Mouse (Mus musculus) bone marrow, adult 2 months (tissue): ENCODE results near the gene Necab3. TPM values are rescaled to one million over a fixed set of nuclear protein-coding genes. Genes with fewer than 3 reads are reported as not detected.

Experiments used
- H3K27ac ChIP-seq: fragments of 200-500 bp; 2 replicates; pipeline ENCODE4 v1.5.1; 2012; ENCODE audit warnings: low read depth, mild to moderate bottlenecking, control low read depth, inconsistent platforms, low read length; ENCODE audit not compliant: control insufficient read depth, poor library complexity, insufficient read depth
- H3K4me1 ChIP-seq: fragments of 200-500 bp; 2 replicates; pipeline ENCODE4 v1.6.1; 2011; ENCODE audit warnings: low read length; ENCODE audit not compliant: control insufficient read depth, insufficient read depth
- H3K4me3 ChIP-seq: fragments of 200-500 bp; replicated peaks from 2 replicates; pipeline ENCODE3; 2011; ENCODE audit warnings: mild to moderate bottlenecking, low read depth, low read length, control low read depth; ENCODE audit not compliant: control insufficient read depth
- CTCF ChIP-seq: fragments of 200-500 bp; IDR thresholded peaks from 2 replicates; pipeline ENCODE4 v1.5.1; 2011; ENCODE audit warnings: low read length, control low read depth; ENCODE audit not compliant: control insufficient read depth, insufficient read depth
- POLR2A ChIP-seq: fragments of 200-500 bp; IDR thresholded peaks from 2 replicates; pipeline ENCODE4 v1.6.1; 2011; ENCODE audit warnings: low read depth, mild to moderate bottlenecking, control low read depth, low read length, borderline replicate concordance; ENCODE audit not compliant: control insufficient read depth
- WGBS: fragments of 180-500 bp; shearing (Covaris S2); methylation state at CpG from one replicate; pipeline ENCODE4 v1.1.7; 2018; 5-methylcytosine and 5-hydroxymethylcytosine counted together
- polyA plus RNA-seq: library from polyadenylated mRNA; stranded (reverse); fragments of >200 nt; gene quantifications from 2 replicates; pipeline ENCODE4 v1.2.4, GENCODE M21; 2011; ENCODE audit warnings: low replicate concordance; ENCODE audit not compliant: missing spikeins, insufficient read depth, insufficient read length

The Necab3 gene
- polyA plus RNA-seq, 1 experiment = 5.3 TPM

DNA sequence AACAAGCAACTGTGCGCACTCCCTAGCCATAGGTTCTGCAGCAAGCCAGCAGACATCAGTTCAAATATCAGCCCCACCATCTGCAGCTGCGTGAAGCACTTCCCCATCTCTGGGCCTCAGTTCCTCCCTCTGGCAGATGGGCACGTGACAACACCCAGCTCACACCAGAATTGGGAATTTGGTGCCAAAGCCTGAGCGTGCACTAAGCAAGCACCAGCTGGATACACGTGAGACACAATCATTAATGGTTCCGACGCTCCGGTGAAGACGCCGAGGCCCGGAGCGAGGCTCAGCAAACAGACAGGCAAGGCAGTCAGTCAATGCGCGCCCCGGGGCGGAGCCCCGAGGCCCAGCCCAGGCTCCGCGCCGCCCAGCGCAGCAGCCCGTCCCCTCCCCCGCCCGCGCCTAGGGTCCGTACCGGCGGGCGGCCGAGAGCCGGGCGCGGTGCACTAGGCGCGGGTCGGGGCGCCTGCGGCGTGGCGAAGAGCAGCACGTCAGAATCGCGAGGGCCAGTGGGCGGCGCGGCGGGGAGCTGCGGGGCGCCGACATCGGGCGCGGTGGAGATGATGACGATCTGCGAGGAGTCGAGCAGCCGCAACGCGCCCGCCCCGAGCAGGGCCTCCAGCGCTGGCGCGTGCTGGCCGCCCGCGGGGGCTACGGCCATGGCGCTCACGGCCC is 10.5 kb upstream of the Necab3 start:
- peak overlapping the region; percentile 82 for H3K27ac ChIP-seq
- WGBS = under 1% methylated on average over 69 of the region's 70 CpGs
- peaks cover 3% of the 10 kb centered on the region for H3K4me1 ChIP-seq
- peak overlapping the region; percentile 93 for H3K4me3 ChIP-seq
- TF ChIP-seq CTCF (no peak), POLR2A (no peak)

DNA sequence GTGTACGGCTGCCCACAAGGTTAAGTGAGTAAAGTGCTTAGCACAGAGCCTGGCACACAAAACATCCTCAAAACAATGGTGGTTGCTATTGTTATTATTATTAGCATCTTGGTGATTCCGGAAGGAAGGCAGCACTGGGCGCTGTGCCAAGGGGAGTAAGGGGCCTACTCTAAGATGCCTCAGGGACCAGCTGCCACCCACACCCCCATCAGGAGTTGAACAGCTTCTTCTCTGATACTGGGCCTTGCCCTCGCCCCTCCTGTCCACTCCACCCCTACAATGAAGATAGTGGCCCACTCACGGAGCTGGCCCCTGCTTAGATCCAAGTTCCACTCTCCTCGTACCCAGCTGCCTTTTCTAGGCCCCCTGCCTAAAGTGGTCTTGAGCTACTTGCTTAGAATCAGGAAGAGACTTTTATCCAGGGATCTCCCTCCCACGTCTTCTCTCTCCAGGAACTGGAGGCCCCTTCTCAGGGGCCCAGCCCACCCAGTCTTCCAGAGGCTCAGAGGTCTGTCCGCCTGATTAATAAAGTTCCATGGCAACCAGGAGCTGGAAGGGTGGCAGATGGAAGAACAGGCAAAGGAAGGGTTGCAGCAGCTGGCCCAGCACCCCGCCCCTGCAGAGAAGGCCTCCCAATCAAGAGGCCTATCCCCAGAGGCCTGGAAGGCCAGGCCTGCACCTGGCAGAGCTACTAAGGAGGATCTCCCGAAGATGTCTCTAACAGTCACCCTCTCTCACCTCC is 9.8 kb upstream of the Necab3 start:
- Histone ChIP-seq H3K27ac (peak overlapping the region; percentile 82), H3K4me3 (peak overlapping the region; percentile 93), H3K4me1 (peaks cover 1% of the 10 kb centered on the region; the same call in 1 of the 2 replicates)
- 21% methylated on average over 10 of the region's 10 CpGs for WGBS
- TF ChIP-seq CTCF (no peak), POLR2A (no peak)

DNA sequence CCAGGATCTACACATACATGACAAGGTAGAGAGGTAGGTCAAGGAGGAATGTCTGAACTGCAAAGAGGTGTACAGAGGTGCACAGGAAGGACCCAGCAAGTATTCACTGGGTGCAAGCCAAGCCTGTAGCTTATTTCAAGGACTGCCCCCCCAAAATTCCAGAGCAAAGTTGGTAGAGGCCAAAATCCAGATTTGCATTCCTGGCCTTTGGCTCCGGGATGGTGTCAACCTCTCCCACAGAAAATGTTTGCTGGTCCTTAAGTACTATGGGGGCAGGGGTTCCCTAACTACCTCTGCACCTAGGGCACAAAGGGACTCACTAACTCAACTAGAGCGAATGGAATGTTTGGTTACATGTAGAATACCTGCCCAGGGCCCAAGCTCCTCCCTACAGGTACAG is 9.1 kb upstream of the Necab3 start:
- H3K27ac ChIP-seq = no peak overlapping the region
- TF ChIP-seq CTCF (no peak), POLR2A (no peak)
- 95% methylated on average over 2 of the region's 2 CpGs for WGBS
- peaks cover 1% of the 10 kb centered on the region; the same call in 1 of the 2 replicates for H3K4me1 ChIP-seq
- H3K4me3 ChIP-seq = no peak overlapping the region

DNA sequence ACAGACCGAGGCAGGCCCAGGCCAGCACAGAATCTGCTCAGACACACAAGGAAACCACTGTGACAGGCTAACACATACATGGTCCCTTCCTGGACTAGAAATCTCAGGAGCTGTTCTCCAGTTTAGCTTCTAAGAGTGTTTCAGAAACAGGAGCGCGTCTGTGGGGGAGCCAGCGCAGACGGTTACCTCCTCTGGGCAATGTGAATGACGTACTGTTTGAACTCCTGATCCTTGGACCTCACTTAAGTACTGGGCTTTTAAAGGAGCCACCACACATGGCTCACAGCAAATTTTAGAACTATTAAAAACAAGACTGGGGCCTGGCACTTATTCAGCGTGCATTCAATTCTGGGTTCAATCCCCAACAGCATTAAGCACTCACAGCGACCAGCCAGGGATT is 8.0 kb upstream of the Necab3 start:
- no peak overlapping the region for H3K4me3 ChIP-seq
- 86% methylated on average over 8 of the region's 8 CpGs for WGBS
- H3K27ac ChIP-seq = no peak overlapping the region
- TF ChIP-seq POLR2A (no peak), CTCF (no peak)
- H3K4me1 ChIP-seq = peaks cover 1% of the 10 kb centered on the region; the same call in 1 of the 2 replicates

DNA sequence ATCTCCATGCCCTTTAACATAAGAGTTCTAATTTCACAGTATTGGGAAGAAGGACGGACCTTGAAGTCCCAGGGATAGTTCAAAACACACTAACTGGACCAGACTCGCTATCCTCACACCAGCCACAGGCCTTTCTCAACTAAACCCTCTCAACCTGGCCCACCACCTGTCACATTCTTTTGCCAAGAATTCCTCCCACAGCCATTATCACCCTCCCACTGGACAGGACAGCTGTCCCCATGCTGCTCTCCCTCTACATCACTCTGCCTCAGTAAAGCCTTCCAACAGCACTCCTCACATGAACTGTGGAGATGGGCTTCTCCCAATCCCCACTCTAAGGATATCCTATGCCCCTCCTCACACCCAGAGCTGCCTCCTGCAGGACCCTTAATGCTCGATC is 6.9 kb upstream of the Necab3 start:
- 88% methylated on average over 3 of the region's 3 CpGs for WGBS
- H3K4me1 ChIP-seq = no peaks in the 10 kb centered on the region
- no peak for TF ChIP-seq POLR2A
- no peak for TF ChIP-seq CTCF
- no peak overlapping the region for H3K4me3 ChIP-seq
- no peak overlapping the region for H3K27ac ChIP-seq

DNA sequence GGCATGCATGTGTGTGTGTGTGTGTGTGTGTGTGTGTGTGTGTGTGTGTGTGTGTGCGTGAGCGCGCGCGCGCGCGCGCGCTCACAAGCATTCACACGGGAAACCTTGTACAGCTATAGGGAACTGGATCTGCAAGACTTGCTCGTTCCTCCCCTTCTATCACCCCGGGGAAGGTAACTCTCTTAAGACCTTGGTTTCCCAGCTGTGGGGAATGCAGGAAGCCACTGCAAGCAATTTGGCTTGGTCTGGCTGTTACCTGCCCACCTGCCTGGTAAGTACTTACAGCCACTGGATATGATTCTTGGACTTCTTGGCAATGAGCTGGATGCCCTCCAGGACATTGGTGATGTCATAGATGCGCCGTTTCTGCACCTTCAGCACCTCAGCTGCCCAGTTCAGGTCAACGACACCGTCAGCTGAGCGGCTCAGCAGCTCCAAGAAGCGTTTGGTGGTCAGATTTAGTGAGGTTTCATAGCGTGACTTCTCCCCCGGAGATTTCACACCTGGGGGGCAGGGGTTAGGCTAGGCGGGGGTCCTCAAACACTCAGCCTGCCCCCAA is 5.0 kb upstream of the Necab3 start:
- Histone ChIP-seq H3K27ac (no peak overlapping the region), H3K4me3 (no peak overlapping the region), H3K4me1 (no peaks in the 10 kb centered on the region)
- 92% methylated on average over 18 of the region's 22 CpGs for WGBS
- TF ChIP-seq POLR2A (no peak), CTCF (no peak)

DNA sequence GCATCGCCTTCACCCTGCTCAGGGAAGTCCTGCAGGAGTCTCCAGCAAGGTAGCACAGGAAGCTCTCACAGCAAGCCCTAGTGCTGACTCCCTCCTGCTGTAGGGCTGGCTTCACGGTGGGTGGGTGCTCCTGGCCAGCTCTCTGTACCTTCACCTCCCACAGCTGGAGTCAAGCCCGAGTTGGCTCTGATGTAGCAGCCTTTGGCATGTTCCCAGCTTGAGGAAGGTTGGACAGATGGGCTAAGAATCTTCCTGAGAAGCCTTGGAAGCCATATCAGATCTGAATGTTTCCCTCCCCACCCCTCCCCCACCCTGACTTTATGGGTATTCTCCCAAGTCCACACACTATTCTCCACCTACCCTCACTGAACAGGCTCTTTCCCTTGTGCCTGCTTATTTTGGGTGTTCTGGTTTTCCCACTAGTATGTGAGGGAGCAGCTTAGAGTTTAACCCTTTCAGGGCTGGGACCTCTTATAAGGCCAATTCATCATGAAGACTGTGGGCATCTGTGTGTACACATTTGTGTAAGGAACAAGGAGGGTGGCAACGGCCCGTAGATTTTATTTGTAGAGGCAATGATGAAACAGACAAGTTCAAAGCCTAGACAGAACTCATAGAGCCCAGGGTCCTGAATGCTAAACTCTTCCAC is 1.4 kb downstream of the Necab3 start:
- H3K27ac ChIP-seq = no peak overlapping the region
- TF ChIP-seq CTCF (no peak), POLR2A (no peak)
- 0 out of 2 replicates have a peak, but pooled peaks cover 1% of the 10 kb centered on the region for H3K4me1 ChIP-seq
- no peak overlapping the region for H3K4me3 ChIP-seq
- 66% methylated on average over 5 of the region's 5 CpGs for WGBS

DNA sequence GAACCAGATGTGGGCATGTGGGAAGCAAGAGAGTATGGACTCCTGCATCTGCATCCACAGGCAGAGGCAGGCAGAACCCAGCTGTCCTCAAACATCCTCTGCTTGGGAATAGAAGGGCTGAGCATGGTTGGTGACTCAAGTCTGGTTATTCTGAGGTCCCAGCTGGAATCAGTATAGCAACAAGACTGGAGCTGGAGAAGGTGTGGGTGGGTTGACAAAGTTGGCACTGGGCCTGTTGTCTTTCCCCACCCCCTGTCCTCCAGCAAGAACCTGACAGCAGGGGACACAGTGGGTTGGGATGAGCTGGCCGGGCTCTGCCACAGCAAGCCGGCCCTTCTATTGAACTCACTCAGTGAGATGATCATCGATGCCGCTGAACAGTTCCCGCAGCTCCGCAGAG is 3.5 kb downstream of the Necab3 start:
- Histone ChIP-seq H3K4me3 (no peak overlapping the region), H3K4me1 (peaks cover 2% of the 10 kb centered on the region; the same call in 1 of the 2 replicates), H3K27ac (no peak overlapping the region)
- WGBS = 91% methylated on average over 6 of the region's 6 CpGs
- TF ChIP-seq POLR2A = no peak
- no peak for TF ChIP-seq CTCF
